Mouse (Mus musculus): ENCODE results near the gene Fam240b. TPM values are rescaled to one million over a fixed set of nuclear protein-coding genes. Genes with fewer than 3 reads are reported as not detected.

Fam240b gene
- polyA plus RNA-seq, 1 experiment from 2014 or later = not detected

DNA sequence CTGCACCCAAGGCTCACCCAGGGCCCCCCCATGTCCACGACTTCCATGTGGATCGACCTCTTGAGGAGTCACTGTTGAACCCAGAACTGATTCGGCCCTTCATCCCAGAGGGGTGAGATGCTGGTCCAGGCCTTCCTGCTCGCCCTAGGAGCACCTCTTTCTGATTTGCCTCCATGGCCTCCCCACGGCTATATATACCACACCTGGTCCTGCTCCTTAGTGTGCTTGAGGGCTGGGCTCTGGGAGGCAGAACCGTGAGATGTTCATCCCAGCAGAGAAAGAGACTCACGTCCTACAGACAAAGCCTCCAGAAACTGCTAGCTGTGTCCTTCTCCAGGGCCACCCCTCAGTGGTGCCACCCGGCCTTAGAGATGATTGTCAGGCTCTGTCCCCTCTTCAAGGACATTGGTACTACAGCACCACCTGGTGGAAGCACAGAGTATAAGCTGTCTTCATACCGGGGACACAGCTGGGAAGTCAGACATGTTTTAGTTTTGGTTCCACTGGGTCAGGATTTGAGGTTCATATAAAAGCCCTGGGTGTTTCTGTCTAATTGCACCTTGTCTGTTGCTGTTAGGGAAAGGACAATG lies 58.6 kb downstream of the Fam240b start:
- H3K4me3 ChIP-seq = no peak overlapping the region
- no peaks in the 10 kb centered on the region for H3K27me3 ChIP-seq (replicated peaks)
- H3K4me2 ChIP-seq = no peak overlapping the region
- no peaks in the 10 kb centered on the region for H3K9me3 ChIP-seq
- H3K36me3 ChIP-seq = no peaks in the 10 kb centered on the region; the same call in 1 of the 2 replicates
- H3K4me1 ChIP-seq = no peaks in the 10 kb centered on the region; the same call in 1 of the 2 replicates
- H3K9ac ChIP-seq = no peak overlapping the region
- WGBS = 54% methylated on average over 9 of the region's 9 CpGs
- no peak for ATAC-seq (ENCODE audit: extremely low read depth, insufficient number of reproducible peaks, low FRiP score, low TSS enrichment)
- no peak overlapping the region for H3K27ac ChIP-seq (replicated peaks)

DNA sequence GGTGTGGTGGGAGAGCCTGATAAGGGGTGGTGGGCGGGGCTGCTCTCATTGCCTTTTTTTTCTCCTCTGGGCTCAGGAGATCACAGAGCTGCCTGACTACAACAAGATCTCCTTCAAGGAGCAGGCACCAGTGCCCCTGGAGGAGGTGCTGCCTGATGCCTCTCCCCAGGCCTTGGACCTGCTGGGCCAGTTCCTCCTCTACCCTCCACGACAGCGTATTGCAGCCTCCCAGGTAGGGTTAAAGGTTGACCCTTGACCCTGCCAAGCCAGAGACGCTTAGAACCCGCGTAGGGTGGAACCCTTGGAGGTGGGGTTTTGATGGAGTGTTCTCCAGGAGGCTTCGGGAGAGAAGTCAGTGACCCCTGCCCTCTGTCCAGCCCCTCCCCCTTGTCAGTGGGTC lies 59.8 kb downstream of the Fam240b start:
- no peak overlapping the region for H3K27ac ChIP-seq (replicated peaks)
- WGBS = 68% methylated on average over 7 of the region's 7 CpGs

DNA sequence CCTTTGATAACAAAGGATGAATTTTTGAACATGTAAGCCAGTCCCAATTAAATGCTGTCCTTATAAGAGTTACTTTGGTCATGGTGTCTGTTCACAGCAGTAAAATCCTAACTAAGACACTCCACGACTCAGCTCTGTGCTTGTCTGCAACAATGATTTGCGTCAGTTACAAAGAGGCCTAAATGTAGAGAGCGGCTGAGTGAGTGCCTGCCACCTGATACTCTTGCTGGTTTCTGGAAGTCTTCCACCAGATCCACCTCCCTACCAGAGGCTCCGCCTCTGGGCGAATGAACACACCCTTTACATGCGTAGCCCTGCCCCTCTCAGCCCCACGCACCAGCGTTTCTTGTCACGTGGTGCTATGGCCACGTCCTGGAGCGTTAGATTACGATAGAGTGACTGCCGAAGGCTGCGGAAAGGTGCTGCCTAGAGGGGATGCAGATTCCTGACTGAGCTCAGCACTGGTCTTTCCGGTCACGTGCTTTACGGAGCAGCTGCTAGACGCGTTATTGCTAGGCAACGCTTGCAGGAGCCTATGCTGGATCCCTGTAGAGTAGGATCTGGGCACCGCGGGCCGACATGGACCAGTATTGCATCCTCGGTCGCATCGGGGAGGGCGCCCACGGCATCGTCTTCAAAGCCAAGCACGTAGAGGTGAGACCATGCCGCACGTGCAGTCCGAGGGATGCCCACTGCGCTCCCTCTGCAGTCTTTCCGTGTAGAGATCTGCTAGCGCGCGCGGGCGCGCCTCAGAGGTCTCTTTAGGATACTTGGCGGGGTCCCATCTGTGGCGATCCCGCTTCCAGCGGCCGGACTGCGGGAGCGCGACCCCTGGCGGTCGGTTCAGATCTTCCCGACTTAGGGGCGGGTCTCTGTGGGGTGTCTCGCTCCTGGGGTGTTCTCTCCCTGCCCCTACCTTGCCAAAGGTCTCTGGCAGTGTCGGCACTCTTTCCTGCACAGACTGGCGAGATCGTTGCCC lies 65.3 kb downstream of the Fam240b start, which contains the start of gene Cdk20:
Gene Cdk20, plus strand, starts transcription at position 298 of the 979 bp plus-strand sequence.
- Histone ChIP-seq H3K9me3 (no peaks in the 10 kb centered on the region), H3K4me1 (peaks cover 13% of the 10 kb centered on the region), H3K27me3 (replicated peaks) (no peaks in the 10 kb centered on the region), H3K27ac (replicated peaks) (peak within 1 kb of the TSS; percentile 87), H3K4me3 (peak within 1 kb of the TSS; percentile 66), H3K36me3 (no peaks in the 10 kb centered on the region), H3K9ac (peak within 1 kb of the TSS; percentile 75), H3K4me2 (peak within 1 kb of the TSS; percentile 79)
- WGBS = under 1% methylated on average over 57 of the region's 57 CpGs
- ATAC-seq (ENCODE audit: extremely low read depth, insufficient number of reproducible peaks, low FRiP score, low TSS enrichment) = peak; percentile 94

More for the DNA sequence above, 59.8 kb downstream of the Fam240b start:
- H3K4me2 ChIP-seq = no peak overlapping the region
- H3K4me1 ChIP-seq = peaks cover 6% of the 10 kb centered on the region
- H3K9me3 ChIP-seq = no peaks in the 10 kb centered on the region
- H3K4me3 ChIP-seq = no peak overlapping the region
- H3K27me3 ChIP-seq (replicated peaks) = no peaks in the 10 kb centered on the region
- H3K9ac ChIP-seq = no peak overlapping the region
- no peaks in the 10 kb centered on the region; the same call in 1 of the 2 replicates for H3K36me3 ChIP-seq
- no peak for ATAC-seq (ENCODE audit: extremely low read depth, insufficient number of reproducible peaks, low FRiP score, low TSS enrichment)

Other genes with a start within 250 kb of the Fam240b start
- 16.3 and 17.4 TPM in 2 replicates for gene Cdc14b, start 222.5 kb downstream of the Fam240b start, polyA plus RNA-seq (2015; fragmentation: Nextera tagmentation; extraction: Ambion mirVana)
- gene Aaed1, start 185.1 kb downstream of the Fam240b start, polyA plus RNA-seq (2015; fragmentation: Nextera tagmentation; extraction: Ambion mirVana) = 62.9 and 68.6 TPM in 2 replicates
- gene Ctsl, start 126.9 kb downstream of the Fam240b start, polyA plus RNA-seq (2015; fragmentation: Nextera tagmentation; extraction: Ambion mirVana) = 257 and 294 TPM in 2 replicates
- gene Cdk20, start 65.5 kb downstream of the Fam240b start, polyA plus RNA-seq (2015; fragmentation: Nextera tagmentation; extraction: Ambion mirVana) = 5.1 and 5.3 TPM in 2 replicates